Mouse (Mus musculus) cerebellum, adult 2 months (tissue): ENCODE measurements at regions not wholly inside any gene's neighbourhood (a gene's known extent, or its start where the extent isn't known, plus 50 kb on each side); places are given as distances from the start of the nearest gene placed in this dataset.

Experiments used
- CTCF ChIP-seq: fragments of 200-500 bp; IDR thresholded peaks from 2 replicates; pipeline ENCODE4 v1.5.1; 2011; ENCODE audit warnings: low read depth, mild to moderate bottlenecking, control low read depth, low read length, moderate library complexity, borderline replicate concordance; ENCODE audit not compliant: insufficient read depth
- POLR2A ChIP-seq: fragments of 200-500 bp; IDR thresholded peaks from 2 replicates; pipeline ENCODE4 v1.6.1; 2011; ENCODE audit warnings: low read length, control low read depth, borderline replicate concordance; ENCODE audit not compliant: insufficient read depth

- TF ChIP-seq POLR2A (no peak), CTCF (no peak)
These were observed 96.4 kb downstream of the Slc4a3 start for GRCm38 (mm10) chr1:75642496-75642895.
